Comparison of ENCODE assay signal across 17 mouse cellular contexts in the genomic region with DNA sequence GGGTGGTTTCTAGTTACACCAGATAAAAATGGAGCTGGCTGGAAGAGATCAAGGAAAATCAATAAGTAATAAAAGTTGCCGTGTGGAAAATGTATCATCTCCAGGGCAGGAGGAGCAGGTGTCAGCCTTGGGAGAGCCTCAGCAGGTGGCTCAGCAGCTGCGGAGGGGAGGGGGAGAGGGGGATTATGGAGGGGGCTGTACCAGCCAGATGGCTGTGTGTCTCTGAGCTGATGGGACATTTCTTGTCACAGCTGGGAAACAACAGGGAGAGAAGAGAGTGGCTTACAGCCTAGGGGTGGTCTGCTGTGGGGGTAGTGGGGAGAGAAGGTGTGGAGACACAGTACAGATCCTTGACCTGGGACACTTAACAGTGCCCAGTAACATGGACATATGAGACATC.
DNase-seq lines count a peak whose midpoint lies in the region; ATAC-seq and TF ChIP-seq lines count a peak whose summit lies in the region.
"Had no signal": no experiment of that assay in that cellular context is flagged by ENCODE, and none has a peak within 500 bp of the region (broad histone marks: within the 10 kb centered on the region; RNA-seq: fewer than 3 reads in every experiment).

No protein-coding gene starts in this region.

- ATAC-seq in limb, embryonic 13.5 days (ENCODE audit: low FRiP score, low read depth): peak; percentile 54; the same call in 1 of the 2 replicates
- ATAC-seq in forebrain, embryonic 13.5 days: peak; percentile 61; the same call in 1 of the 2 replicates
- peak; percentile 65 for ATAC-seq in limb, embryonic 14.5 days (ENCODE audit: low FRiP score, low read depth)
- no peak for ATAC-seq in liver, embryonic 12.5 days
- no peak for ATAC-seq in megakaryocyte, adult 5-6 weeks (ENCODE audit: poor library complexity, severe bottlenecking)
- ATAC-seq: CD4-positive, CD25-positive, alpha-beta regulatory T cell, adult 4 months; inflammation-experienced regulatory T-cells, adult 6 months had no signal

- H3K27ac ChIP-seq in limb, embryonic 13.5 days: no peak overlapping the region
- no peak overlapping the region for H3K27ac ChIP-seq in limb, embryonic 10.5 days
- 0 out of 2 replicates have a peak overlapping the region, but pooled peaks have one; percentile 21 for H3K27ac ChIP-seq in forebrain, embryonic 13.5 days
- no peak overlapping the region for H3K27ac ChIP-seq in limb, embryonic 14.5 days (replicated peaks; ENCODE audit: low read depth, low read length)
- no peak overlapping the region for H3K27ac ChIP-seq in liver, embryonic 12.5 days
- H3K27ac ChIP-seq: embryonic facial prominence, embryonic 13.5 days; heart, embryonic 13.5 days; limb, embryonic 15.5 days had no signal

- WGBS in limb, embryonic 13.5 days: 6% methylated on average over 2 of the region's 2 CpGs
- 7% methylated on average over 2 of the region's 2 CpGs for WGBS in limb, embryonic 10.5 days
- WGBS in forebrain, embryonic 13.5 days: 6% methylated on average over 2 of the region's 2 CpGs
- WGBS in limb, embryonic 14.5 days: 9% methylated on average over 2 of the region's 2 CpGs
- WGBS in liver, embryonic 12.5 days (ENCODE audit: insufficient replicate concordance): 36% methylated on average over 2 of the region's 2 CpGs

- H3K4me3 ChIP-seq in limb, embryonic 13.5 days: no peak overlapping the region
- H3K4me3 ChIP-seq in limb, embryonic 10.5 days: no peak overlapping the region
- H3K4me3 ChIP-seq in forebrain, embryonic 13.5 days: no peak overlapping the region
- H3K4me3 ChIP-seq in limb, embryonic 14.5 days (replicated peaks; ENCODE audit: low read length): no peak overlapping the region
- H3K4me3 ChIP-seq in liver, embryonic 12.5 days: no peak overlapping the region
- H3K4me3 ChIP-seq: embryonic facial prominence, embryonic 13.5 days; heart, embryonic 13.5 days; limb, embryonic 15.5 days; myocyte had no signal

- no peak overlapping the region for H3K4me2 ChIP-seq in limb, embryonic 13.5 days (replicated peaks)
- no peak overlapping the region for H3K4me2 ChIP-seq in forebrain, embryonic 13.5 days
- no peak overlapping the region for H3K4me2 ChIP-seq in limb, embryonic 14.5 days (replicated peaks; ENCODE audit: low read depth, low read length, severe bottlenecking)
- H3K4me2 ChIP-seq in liver, embryonic 12.5 days: no peak overlapping the region
- H3K4me2 ChIP-seq: embryonic facial prominence, embryonic 13.5 days; heart, embryonic 13.5 days; limb, embryonic 15.5 days had no signal

- TF ChIP-seq POLR2A in limb, embryonic 14.5 days (IDR thresholded peaks at IDR 0.05; ENCODE audit: borderline replicate concordance, extremely low read depth, insufficient read depth, insufficient read length): no peak

- no peak overlapping the region for H3K9ac ChIP-seq in limb, embryonic 13.5 days
- no peak overlapping the region for H3K9ac ChIP-seq in forebrain, embryonic 13.5 days
- no peak overlapping the region for H3K9ac ChIP-seq in limb, embryonic 14.5 days (ENCODE audit: low read depth, low read length, severe bottlenecking)
- H3K9ac ChIP-seq in liver, embryonic 12.5 days: no peak overlapping the region
- H3K9ac ChIP-seq: embryonic facial prominence, embryonic 13.5 days; heart, embryonic 13.5 days; limb, embryonic 15.5 days had no signal

- H3K36me3 ChIP-seq in limb, embryonic 13.5 days: no peaks in the 10 kb centered on the region
- H3K36me3 ChIP-seq in limb, embryonic 10.5 days: no peaks in the 10 kb centered on the region
- no peaks in the 10 kb centered on the region for H3K36me3 ChIP-seq in forebrain, embryonic 13.5 days (ENCODE audit: poor library complexity, severe bottlenecking)
- H3K36me3 ChIP-seq in limb, embryonic 14.5 days (ENCODE audit: control insufficient read depth, insufficient read depth, low read length): no peaks in the 10 kb centered on the region
- H3K36me3 ChIP-seq in liver, embryonic 12.5 days: no peaks in the 10 kb centered on the region
- H3K36me3 ChIP-seq: embryonic facial prominence, embryonic 13.5 days; heart, embryonic 13.5 days; limb, embryonic 15.5 days had no signal

- DNase-seq in limb, embryonic 10.5 days (ENCODE audit: low spot score): no peak
- no peak for DNase-seq in limb, embryonic 14.5 days (ENCODE audit: low spot score)
- peak; percentile 67 for DNase-seq in retina, embryonic 14.5 days (ENCODE audit: low spot score)
- no peak for DNase-seq in T-cell, adult 2 months (ENCODE audit: low spot score)
- DNase-seq: adrenal gland, adult 8-10 months; lung, postnatal 14 days; thymus, postnatal 14 days had no signal

- H3K27me3 ChIP-seq in limb, embryonic 13.5 days: no peaks in the 10 kb centered on the region; the same call in 1 of the 2 replicates
- H3K27me3 ChIP-seq in limb, embryonic 10.5 days (ENCODE audit: low read depth, poor library complexity, severe bottlenecking): 0 out of 2 replicates have a peak, but pooled peaks cover 7% of the 10 kb centered on the region
- no peaks in the 10 kb centered on the region for H3K27me3 ChIP-seq in forebrain, embryonic 13.5 days
- H3K27me3 ChIP-seq in limb, embryonic 14.5 days (ENCODE audit: control insufficient read depth, insufficient read depth, low read length): no peaks in the 10 kb centered on the region
- no peaks in the 10 kb centered on the region; the same call in 1 of the 2 replicates for H3K27me3 ChIP-seq in liver, embryonic 12.5 days (replicated peaks)
- H3K27me3 ChIP-seq: limb, embryonic 15.5 days had no signal

- H3K9me3 ChIP-seq in limb, embryonic 13.5 days: no peaks in the 10 kb centered on the region
- no peaks in the 10 kb centered on the region for H3K9me3 ChIP-seq in limb, embryonic 10.5 days (replicated peaks)
- H3K9me3 ChIP-seq in forebrain, embryonic 13.5 days (replicated peaks): no peaks in the 10 kb centered on the region
- no peaks in the 10 kb centered on the region for H3K9me3 ChIP-seq in limb, embryonic 14.5 days (ENCODE audit: control insufficient read depth, low read length)
- no peaks in the 10 kb centered on the region for H3K9me3 ChIP-seq in liver, embryonic 12.5 days (replicated peaks)
- H3K9me3 ChIP-seq: embryonic facial prominence, embryonic 13.5 days; heart, embryonic 13.5 days; limb, embryonic 15.5 days had no signal

- peaks cover 8% of the 10 kb centered on the region for H3K4me1 ChIP-seq in limb, embryonic 13.5 days
- peaks cover 33% of the 10 kb centered on the region for H3K4me1 ChIP-seq in limb, embryonic 10.5 days
- H3K4me1 ChIP-seq in forebrain, embryonic 13.5 days: peaks cover 23% of the 10 kb centered on the region
- no peaks in the 10 kb centered on the region for H3K4me1 ChIP-seq in limb, embryonic 14.5 days (ENCODE audit: control insufficient read depth, insufficient read depth, low read length)
- 0 out of 2 replicates have a peak, but pooled peaks cover 3% of the 10 kb centered on the region for H3K4me1 ChIP-seq in liver, embryonic 12.5 days
- H3K4me1 ChIP-seq: embryonic facial prominence, embryonic 13.5 days; heart, embryonic 13.5 days; limb, embryonic 15.5 days had no signal

Comparison
In these comparisons a context has a peak if more than half of its experiments do, and no peak if none do; other contexts are left out.
1. ATAC-seq: peak in limb, embryonic 13.5 days (single experiment), forebrain, embryonic 13.5 days (single experiment) and limb, embryonic 14.5 days (single experiment); none in liver, embryonic 12.5 days (single experiment) and megakaryocyte, adult 5-6 weeks (single experiment).